Mouse (Mus musculus) forebrain, postnatal 0 days (tissue): ENCODE measurements at regions not wholly inside any gene's neighbourhood (a gene's known extent, or its start where the extent isn't known, plus 50 kb on each side); places are given as distances from the start of the nearest gene placed in this dataset.

Source experiments
- ATAC-seq: fragments of 200-750 bp; cut with Nextera tagmentation; 2 replicates; pipeline ENCODE4 v1.8.0; 2017; ENCODE audit warnings: mild to moderate bottlenecking, moderate library complexity
- DNase-seq: peaks from one replicate; pipeline ENCODE4 v3.0.0-alpha.2; 2015
- H3K27ac ChIP-seq: fragments of 300-500 bp; sonication (generic); 2 replicates; pipeline ENCODE4 v1.5.1; 2014; ENCODE audit warnings: low read depth, mild to moderate bottlenecking, antibody characterized with exemption, low read length, moderate library complexity, mixed read lengths
- H3K27me3 ChIP-seq: fragments of 300-500 bp; sonication (generic); 2 replicates; pipeline ENCODE4 v1.6.1; 2014; ENCODE audit warnings: mild to moderate bottlenecking, low read length, mixed read lengths; ENCODE audit not compliant: insufficient read depth
- H3K36me3 ChIP-seq: fragments of 300-500 bp; sonication (generic); 2 replicates; pipeline ENCODE4 v1.6.1; 2014; ENCODE audit warnings: mild to moderate bottlenecking, moderate library complexity; ENCODE audit not compliant: insufficient read depth
- H3K4me1 ChIP-seq: fragments of 300-500 bp; sonication (generic); 2 replicates; pipeline ENCODE4 v1.6.1; 2014; ENCODE audit warnings: antibody characterized with exemption; ENCODE audit not compliant: insufficient read depth
- H3K4me2 ChIP-seq: fragments of 300-500 bp; sonication (generic); 2 replicates; pipeline ENCODE4 v1.6.1; 2014; ENCODE audit warnings: low read depth, mild to moderate bottlenecking, moderate library complexity
- H3K4me3 ChIP-seq: fragments of 300-500 bp; sonication (generic); 2 replicates; pipeline ENCODE4 v1.5.1; 2014; ENCODE audit warnings: low read depth, low read length, mixed read lengths
- H3K9ac ChIP-seq: fragments of 300-500 bp; sonication (generic); 2 replicates; pipeline ENCODE4 v1.6.1; 2014; ENCODE audit warnings: mild to moderate bottlenecking
- H3K9me3 ChIP-seq: fragments of 300-500 bp; sonication (generic); 2 replicates; pipeline ENCODE4 v1.6.1; 2016; ENCODE audit warnings: low read length
- CTCF ChIP-seq: sonication (generic); IDR thresholded peaks from 2 replicates; pipeline ENCODE4 v1.5.1; 2016; ENCODE audit warnings: antibody characterized with exemption, control low read depth, low read depth
- WGBS: fragments of 180-500 bp; shearing (Covaris S2); extraction: QIAGEN DNeasy Blood & Tissue Kit; methylation state at CpG from one replicate; pipeline ENCODE4 v1.1.7; 2014; 5-methylcytosine and 5-hydroxymethylcytosine counted together

GRCm38 (mm10) chr10:21744341-21744955, 137.5 kb upstream of the Sgk1 start:
- H3K9me3 ChIP-seq = no peaks in the 10 kb centered on the region
- no peaks in the 10 kb centered on the region for H3K36me3 ChIP-seq
- H3K4me3 ChIP-seq = no peak overlapping the region
- H3K27me3 ChIP-seq = no peaks in the 10 kb centered on the region
- 81% methylated on average over 6 of the region's 6 CpGs for WGBS
- H3K27ac ChIP-seq = no peak overlapping the region
- H3K9ac ChIP-seq = no peak overlapping the region
- no peak overlapping the region for H3K4me2 ChIP-seq
- H3K4me1 ChIP-seq = no peaks in the 10 kb centered on the region
- no peak for ATAC-seq
- DNase-seq = no peak
- TF ChIP-seq CTCF = no peak

GRCm38 (mm10) chr10:21745940-21746487, 136.0 kb upstream of the Sgk1 start:
- 19% methylated on average over 4 of the region's 4 CpGs for WGBS
- H3K9me3 ChIP-seq = no peaks in the 10 kb centered on the region
- no peak overlapping the region for H3K27ac ChIP-seq
- H3K36me3 ChIP-seq = no peaks in the 10 kb centered on the region
- DNase-seq (no peak), ATAC-seq (no peak)
- H3K4me2 ChIP-seq = no peak overlapping the region
- H3K4me1 ChIP-seq = no peaks in the 10 kb centered on the region
- H3K9ac ChIP-seq = no peak overlapping the region
- no peak overlapping the region for H3K4me3 ChIP-seq
- TF ChIP-seq CTCF = no peak
- no peaks in the 10 kb centered on the region for H3K27me3 ChIP-seq

GRCm38 (mm10) chr10:21746713-21747112, 135.3 kb upstream of the Sgk1 start:
- DNase-seq = no peak
- Histone ChIP-seq H3K27me3 (no peaks in the 10 kb centered on the region), H3K4me1 (no peaks in the 10 kb centered on the region), H3K4me3 (no peak overlapping the region), H3K27ac (no peak overlapping the region), H3K9me3 (no peaks in the 10 kb centered on the region), H3K36me3 (no peaks in the 10 kb centered on the region), H3K9ac (no peak overlapping the region), H3K4me2 (no peak overlapping the region)
- TF ChIP-seq CTCF = no peak
- WGBS = 11% methylated on average over 9 of the region's 9 CpGs
- peak; percentile 34 for ATAC-seq

- 79% methylated on average over 6 of the region's 6 CpGs for WGBS
- no peaks in the 10 kb centered on the region for H3K27me3 ChIP-seq
Observed at GRCm38 (mm10) chr10:21751326-21751725, 130.7 kb upstream of the Sgk1 start.

GRCm38 (mm10) chr10:21752392-21752791, 129.6 kb upstream of the Sgk1 start:
- ATAC-seq (no peak), DNase-seq (no peak)
- 55% methylated on average over 3 of the region's 3 CpGs for WGBS
- H3K27ac ChIP-seq = no peak overlapping the region
- H3K27me3 ChIP-seq = no peaks in the 10 kb centered on the region
- 0 out of 2 replicates have a peak, but pooled peaks cover 4% of the 10 kb centered on the region for H3K4me1 ChIP-seq
- no peak overlapping the region for H3K9ac ChIP-seq
- no peaks in the 10 kb centered on the region for H3K9me3 ChIP-seq
- no peak for TF ChIP-seq CTCF
- H3K4me3 ChIP-seq = no peak overlapping the region
- no peak overlapping the region for H3K4me2 ChIP-seq
- H3K36me3 ChIP-seq = no peaks in the 10 kb centered on the region

More at GRCm38 (mm10) chr10:21751326-21751725, 130.7 kb upstream of the Sgk1 start:
- TF ChIP-seq CTCF = no peak
- Histone ChIP-seq H3K9me3 (no peaks in the 10 kb centered on the region), H3K4me1 (0 out of 2 replicates have a peak, but pooled peaks cover 4% of the 10 kb centered on the region), H3K4me3 (no peak overlapping the region), H3K9ac (no peak overlapping the region), H3K36me3 (no peaks in the 10 kb centered on the region), H3K4me2 (no peak overlapping the region), H3K27ac (no peak overlapping the region)
- ATAC-seq (no peak), DNase-seq (no peak)

- no peaks in the 10 kb centered on the region for H3K27me3 ChIP-seq
- TF ChIP-seq CTCF = no peak
- H3K4me2 ChIP-seq = no peak overlapping the region
- 37% methylated on average over 12 of the region's 12 CpGs for WGBS
- ATAC-seq = peak; percentile 78; the same call in 1 of the 2 replicates
- H3K4me3 ChIP-seq = no peak overlapping the region
- DNase-seq = peak; percentile 36
- H3K27ac ChIP-seq = no peak overlapping the region; the same call in 1 of the 2 replicates
- H3K9ac ChIP-seq = no peak overlapping the region
- no peaks in the 10 kb centered on the region for H3K36me3 ChIP-seq
- H3K9me3 ChIP-seq = no peaks in the 10 kb centered on the region
- H3K4me1 ChIP-seq = 0 out of 2 replicates have a peak, but pooled peaks cover 4% of the 10 kb centered on the region
Observed at GRCm38 (mm10) chr10:21754763-21755548, 127.0 kb upstream of the Sgk1 start.

- Histone ChIP-seq H3K27me3 (no peaks in the 10 kb centered on the region), H3K4me3 (no peak overlapping the region), H3K9me3 (no peaks in the 10 kb centered on the region), H3K9ac (no peak overlapping the region), H3K4me2 (no peak overlapping the region), H3K4me1 (0 out of 2 replicates have a peak, but pooled peaks cover 4% of the 10 kb centered on the region), H3K36me3 (no peaks in the 10 kb centered on the region), H3K27ac (no peak overlapping the region)
- no peak for TF ChIP-seq CTCF
- 59% methylated on average over 4 of the region's 4 CpGs for WGBS
- DNase-seq = no peak
- no peak for ATAC-seq
Observed at GRCm38 (mm10) chr10:21755717-21756116, 126.3 kb upstream of the Sgk1 start.
